Mouse (Mus musculus) adipocyte (in vitro differentiated cells): Measurements from ENCODE around the gene Syngr3.
A peak's percentile ranks its signal among the peaks of the same experiment; 100 is the strongest.
"Not testable (repeated sequence)": the region's sequence is repeated elsewhere in the genome, so short reads cannot be mapped to it uniquely, and the experiment has no call there.

ENCODE experiments used
- DNase-seq: peaks from one replicate; pipeline ENCODE4 v3.0.0-alpha.2; 2016; ENCODE audit warnings: low spot score

Syngr3 gene

DNA sequence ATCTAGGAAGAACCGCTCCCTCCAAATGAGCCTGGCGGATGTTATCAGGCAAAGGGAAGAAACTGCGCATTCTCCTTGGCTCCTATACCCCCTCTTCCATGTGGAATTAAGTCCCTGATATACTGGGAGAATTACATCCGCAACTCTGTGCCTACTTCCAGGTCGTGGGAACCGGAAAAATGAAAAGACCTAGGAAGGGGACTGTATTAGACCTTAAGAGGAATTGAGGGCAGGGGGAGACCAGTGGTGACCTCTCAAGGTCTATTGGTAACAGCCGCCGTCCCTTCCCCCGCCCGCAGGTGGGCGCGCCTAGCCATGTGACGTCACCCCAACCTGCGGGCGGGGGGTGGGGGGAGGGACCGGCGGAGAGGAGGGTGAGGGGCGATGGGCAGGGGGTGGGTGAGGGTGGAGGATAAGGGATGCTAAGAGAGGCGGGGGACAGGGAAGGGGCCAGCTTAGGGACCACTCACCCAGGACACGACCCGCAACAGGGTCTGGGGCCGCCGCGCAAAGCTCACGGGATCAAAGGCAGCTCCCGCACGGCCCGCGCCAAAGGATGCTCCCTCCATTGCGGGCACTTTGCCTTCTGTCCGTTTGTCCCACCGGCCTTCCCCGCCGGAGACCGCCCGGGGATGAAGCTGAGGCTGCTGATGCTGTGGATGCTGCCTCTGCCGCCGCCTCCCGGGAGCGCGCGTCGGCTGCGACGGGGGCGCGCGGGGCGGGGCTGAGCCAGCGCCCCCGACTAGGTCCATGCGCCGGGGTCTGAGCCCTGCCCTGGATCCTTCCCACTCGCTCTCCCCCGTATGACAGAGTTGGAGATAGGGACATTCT is at the start of gene Syngr3:
Syngr3 (minus strand) TSS at position 705 of the 831 bp plus-strand sequence.
- DNase-seq = no peak

DNA sequence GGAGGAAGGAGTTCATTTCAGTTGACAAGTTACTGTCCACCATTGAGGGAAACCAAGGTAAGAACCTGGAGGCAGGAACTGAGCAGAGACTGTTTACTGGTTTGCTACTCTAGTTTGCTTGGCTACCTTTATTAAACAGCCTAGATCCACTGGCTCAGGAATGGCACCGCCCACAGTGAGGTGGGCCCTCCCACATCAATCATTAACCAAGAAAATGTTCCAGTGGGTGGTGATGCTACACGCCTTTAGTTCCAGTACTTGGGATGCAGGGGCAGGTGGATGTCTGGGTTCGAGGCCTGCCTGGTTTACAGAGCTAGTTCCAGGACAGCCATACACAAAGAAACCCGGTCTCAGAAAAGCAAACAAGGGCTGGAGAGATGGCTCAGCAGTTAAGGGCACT is 48.5 kb upstream of the Syngr3 start:
- DNase-seq = no peak

DNA sequence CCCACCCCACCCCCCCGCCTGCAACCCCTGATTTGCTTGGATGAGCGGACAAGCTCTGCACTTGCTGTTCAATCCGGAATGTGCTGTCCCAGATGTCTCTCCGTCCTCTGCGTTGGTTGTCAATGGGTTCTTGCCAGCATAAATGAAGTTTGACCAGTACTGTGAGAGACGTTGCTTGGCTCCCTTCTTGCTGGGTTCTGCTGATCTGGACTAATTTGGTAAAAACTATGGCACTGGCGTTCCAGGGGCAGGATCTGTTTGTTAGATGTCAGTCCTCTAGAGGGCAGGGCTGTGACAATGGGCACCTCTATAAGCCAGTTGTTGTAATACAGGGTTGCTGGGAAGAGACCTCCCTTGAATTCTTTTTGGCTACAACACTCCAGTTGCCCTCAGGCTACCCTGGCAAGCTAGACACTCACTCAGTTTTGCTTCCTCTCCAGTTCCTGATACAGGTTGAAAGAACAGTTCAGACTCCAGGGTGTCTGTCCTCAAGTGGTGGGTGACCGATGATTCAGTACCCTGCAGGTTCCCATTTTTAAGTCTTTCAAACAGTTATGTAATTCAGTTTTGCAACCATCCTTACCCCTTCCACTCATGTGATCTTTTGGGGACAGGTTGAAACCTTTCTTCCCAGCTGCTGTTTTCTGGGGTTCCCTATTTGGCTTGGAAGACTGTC is 47.5 kb upstream of the Syngr3 start:
- peak; percentile 36 for DNase-seq

GRCm38 (mm10) chr17:24736330-24737051 is 46.7 kb upstream of the Syngr3 start, which contains the start of gene Msrb1:
Gene Msrb1, plus strand, starts transcription at chr17:24736642.
- peak; percentile 100 for DNase-seq

DNA sequence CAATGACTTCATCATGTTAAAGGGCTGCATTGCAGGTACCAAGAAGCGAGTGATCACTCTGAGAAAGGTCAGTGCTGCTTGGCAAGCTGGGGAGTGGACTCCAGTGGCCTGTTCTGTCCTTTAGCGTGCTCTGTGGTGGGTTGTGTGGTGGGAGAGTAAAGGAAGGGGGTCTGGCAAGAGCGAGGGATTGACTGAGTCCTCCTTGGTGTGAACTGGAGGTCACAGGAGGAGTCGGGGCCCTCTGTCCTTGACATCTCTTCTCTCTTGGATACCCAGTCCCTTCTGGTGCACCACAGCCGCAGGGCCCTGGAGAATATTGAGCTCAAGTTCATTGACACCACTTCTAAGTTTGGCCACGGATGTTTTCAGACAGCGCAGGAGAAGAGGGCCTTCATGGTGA is 45.7 kb upstream of the Syngr3 start:
- no peak for DNase-seq

DNA sequence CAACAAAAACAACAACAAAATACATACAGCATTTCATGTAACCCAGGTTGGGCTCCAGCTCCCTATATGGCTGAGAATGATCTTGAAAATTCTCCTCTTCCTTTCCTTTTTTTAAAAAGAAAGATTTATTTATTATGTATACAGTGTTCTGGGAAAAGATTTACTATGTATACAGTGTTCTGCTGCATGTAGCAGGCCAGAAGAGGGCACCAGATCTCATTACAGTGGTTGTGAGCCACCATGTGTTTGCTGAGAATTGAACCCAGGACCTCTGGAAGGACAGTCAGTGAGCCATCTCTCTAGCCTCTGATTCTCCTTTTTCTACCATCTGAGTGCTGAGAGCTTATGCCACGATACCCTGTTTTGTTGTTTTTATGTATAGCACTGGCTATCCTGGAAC is 44.8 kb upstream of the Syngr3 start:
- DNase-seq = no peak

- no peak for DNase-seq
Observed at GRCm38 (mm10) chr17:24733434-24734050, 43.8 kb upstream of the Syngr3 start.

GRCm38 (mm10) chr17:24732233-24732935 is 42.6 kb upstream of the Syngr3 start:
- DNase-seq = no peak

DNA sequence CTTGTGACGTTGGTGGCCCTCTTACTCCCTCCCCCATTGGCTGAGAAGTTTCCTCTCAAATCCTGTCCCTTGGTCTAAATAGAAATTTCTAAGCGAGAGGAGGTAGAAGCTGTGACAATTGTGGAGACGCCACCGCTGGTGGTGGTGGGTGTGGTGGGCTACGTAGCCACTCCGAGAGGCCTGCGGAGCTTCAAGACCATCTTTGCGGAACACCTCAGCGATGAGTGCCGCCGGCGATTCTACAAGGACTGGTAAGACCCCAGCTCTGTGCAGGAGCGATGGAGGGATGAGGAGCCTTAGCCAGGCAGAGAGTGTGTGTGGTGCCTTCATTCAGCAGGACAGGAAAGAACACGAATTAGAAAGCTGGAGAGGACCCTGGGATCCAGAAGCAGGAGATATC is 41.0 kb upstream of the Syngr3 start:
- no peak for DNase-seq

GRCm38 (mm10) chr17:24729067-24729466 is 39.3 kb upstream of the Syngr3 start:
- no peak for DNase-seq

DNA sequence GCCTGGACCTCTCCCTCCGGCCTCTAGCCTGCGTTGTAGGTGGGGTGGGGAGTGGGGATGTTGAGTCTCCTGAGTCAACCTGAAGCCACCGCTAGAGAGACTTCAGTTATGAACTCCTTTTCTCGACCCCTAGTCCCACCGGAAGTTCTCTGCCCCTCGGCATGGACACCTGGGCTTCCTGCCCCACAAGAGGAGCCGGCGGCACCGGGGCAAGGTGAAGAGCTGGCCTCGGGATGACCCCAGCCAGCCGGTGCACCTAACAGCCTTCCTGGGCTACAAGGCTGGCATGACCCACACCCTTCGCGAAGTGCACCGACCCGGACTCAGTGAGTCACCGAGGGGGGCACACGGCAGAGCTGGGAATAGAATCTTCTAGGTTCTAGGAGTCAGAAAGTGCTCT is 38.4 kb upstream of the Syngr3 start:
- no peak for DNase-seq

- no peak for DNase-seq
Observed at GRCm38 (mm10) chr17:24727618-24728017, 37.9 kb upstream of the Syngr3 start, which contains the start of gene Rpl3l. Gene Rpl3l, plus strand, starts transcription at chr17:24727820.

DNA sequence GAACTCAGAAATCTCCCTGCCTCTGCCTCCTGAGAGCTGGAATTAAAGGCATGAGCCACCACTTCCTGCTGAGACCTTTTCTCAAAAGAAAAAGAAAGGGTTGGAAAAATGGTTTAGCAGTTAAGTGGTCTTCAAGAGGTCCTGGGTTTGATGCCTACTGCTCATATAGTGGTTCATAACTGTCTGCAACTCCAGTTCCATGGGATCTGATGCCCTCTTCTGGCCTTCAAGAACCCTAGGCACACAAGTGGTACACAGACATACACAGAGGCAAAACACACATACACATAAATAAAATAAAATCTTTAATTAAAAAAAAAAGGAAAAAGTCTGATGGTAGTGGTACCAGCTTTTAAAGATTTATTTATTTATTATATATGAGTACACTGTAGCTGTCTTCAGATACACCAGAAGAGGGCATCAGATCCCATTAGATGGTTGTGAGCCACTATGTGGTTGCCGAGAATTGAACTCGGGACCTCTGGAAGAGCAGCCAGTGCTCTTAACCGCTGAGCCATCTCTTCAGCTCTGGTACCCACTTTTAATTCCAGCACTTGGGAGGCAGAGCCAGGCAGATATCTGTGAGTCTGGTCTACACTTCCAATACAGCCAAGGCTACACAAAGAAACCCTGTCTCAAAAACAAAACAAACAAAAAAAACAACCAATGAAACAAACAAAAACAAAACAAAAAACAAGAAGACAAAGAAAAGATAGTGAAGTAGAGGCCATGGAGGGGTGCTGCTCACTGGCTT is 36.1 kb upstream of the Syngr3 start:
- no peak for DNase-seq

DNA sequence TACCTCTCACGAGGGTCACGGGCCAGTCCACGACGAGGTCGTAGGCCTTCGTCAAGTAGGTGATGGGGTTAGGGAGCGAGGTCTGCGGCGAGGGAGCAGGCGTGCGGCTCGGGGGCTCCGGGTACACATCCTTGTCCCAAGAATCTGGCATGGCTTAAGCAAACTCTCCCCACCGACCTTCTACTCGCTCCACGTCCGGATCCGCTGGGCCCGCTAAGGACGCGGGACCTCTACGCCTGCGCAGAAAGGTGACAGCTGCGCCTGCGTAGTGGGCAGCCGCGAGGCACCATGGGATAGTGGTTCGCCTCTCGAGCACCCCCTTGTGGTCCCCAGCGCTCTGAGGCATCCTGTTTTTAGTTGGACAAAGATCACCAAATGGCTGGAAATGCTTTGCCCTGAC is 34.4 kb upstream of the Syngr3 start, which contains the start of gene Ndufb10:
Ndufb10 (minus strand) TSS at position 295 of the 400 bp plus-strand sequence.
- peak; percentile 99 for DNase-seq

DNA sequence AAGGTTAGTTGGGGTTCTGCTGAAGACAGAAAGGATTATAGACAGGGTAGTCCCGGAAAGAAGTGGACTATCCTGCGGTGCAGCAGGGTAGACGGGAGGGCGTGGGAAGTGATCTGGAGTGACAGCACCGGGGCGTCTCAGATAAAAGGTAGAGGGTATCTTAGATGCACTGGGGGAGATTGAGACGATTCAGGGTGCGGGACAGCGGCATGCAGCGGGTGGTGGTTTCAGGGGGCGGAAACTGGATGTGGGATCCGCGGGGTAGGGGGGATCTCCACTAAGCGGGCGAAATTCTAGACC is 34.1 kb upstream of the Syngr3 start:
- DNase-seq = peak; percentile 43

DNA sequence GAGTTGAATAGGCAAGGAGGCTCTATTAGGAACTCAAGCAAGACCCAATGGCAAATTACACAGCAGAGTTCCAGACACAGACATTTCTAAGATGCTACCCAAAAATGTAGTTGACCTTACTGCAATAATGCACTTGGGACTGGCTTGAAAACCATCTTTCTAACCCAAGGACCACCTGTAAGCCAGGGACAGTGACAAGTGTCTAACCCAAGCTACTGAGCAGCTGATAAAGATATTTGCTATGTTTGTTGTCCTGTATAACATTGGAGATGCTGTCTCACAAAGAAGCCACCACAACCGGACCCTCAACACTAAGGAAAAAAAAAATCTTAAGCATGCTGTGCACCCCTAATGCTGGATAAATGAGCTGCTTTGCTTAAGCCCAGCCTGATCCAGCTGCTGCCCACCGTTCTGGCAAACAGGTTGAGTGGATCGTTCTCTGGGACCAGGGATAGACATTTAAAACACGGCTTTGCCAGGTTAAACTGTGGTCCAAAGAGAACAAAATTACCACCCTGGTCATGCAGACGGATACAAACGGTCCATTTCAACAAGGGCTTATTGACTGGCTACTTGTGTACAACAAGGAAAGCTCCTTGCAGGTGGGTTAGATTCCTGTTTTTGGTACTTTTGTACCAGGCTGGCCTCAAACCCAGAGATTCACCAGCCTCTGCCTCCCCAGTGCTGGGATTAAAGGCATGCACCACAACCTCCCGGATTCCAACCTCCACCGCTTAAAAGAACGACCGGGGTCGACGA is 33.5 kb upstream of the Syngr3 start:
- no peak for DNase-seq

GRCm38 (mm10) chr17:24722220-24722924 is 32.6 kb upstream of the Syngr3 start:
- DNase-seq = no peak

DNA sequence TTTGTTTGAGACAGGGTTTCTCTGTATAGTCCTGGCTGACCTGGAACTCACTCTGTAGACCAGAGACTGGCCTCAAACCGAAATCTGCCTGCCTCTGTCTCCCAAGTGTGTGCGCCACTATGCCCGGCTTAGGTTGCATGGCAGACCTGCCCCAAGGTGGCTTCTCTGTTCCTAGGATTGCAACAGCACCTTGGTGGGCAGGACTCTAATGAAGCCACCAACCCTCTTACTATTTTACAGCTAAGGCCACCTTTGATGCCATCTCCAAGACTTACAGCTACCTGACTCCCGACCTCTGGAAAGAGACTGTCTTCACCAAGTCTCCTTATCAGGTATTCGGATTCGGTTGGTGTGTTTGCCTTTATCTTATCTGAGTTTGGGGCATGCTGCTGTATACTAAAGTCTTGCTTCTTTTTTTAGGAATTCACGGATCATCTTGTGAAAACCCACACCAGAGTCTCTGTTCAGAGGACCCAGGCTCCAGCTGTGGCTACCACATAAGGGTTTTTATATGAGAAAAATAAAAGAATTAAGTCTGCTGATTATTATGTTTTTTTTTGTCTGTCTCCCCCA is 31.7 kb upstream of the Syngr3 start:
- not testable (repeated sequence) for DNase-seq

DNA sequence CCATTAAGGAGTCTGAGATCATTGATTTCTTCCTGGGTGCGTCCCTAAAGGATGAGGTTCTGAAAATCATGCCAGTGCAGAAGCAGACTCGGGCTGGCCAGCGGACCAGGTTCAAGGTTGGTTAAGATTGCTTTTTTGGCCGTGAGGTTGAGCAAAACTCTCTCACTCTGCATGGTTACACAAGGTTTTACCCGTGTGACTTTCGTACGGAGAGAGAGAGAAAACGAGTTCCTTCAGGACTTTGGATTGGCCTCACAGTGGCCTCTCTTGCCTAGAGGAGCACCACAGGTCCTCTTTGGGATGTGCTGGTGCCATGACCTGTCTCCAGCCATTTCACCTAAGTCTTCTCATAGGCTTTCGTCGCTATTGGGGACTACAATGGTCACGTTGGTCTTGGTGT is 30.9 kb upstream of the Syngr3 start:
- DNase-seq = peak; percentile 67
